12 mouse cellular contexts compared by ENCODE assay signal in the genomic region with DNA sequence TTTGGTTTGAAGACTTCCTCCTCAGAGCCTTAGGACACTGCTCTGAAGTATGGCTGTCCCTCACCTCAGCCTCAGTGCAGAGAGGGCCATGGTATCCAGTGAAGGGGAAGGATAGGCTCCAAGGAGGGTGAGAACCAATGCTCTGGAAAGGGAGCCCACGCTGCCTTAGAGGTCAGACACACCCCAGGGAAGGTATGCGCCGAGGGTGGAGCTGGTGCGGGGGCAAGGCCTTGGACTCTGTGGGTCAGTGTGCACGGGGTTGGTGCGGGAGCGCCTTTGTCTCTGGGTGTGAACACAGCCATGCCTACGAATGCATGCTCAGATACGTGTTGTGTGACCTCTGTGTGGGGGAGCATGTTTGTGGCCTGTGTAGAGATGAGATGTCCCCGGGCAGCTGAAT. TPM values are rescaled to one million over a fixed set of nuclear protein-coding genes. Genes with fewer than 3 reads are reported as not detected.
DNase-seq lines count a peak whose midpoint lies in the region; ATAC-seq lines count a peak whose summit lies in the region.
"Had no signal": no experiment of that assay in that cellular context is flagged by ENCODE, and none has a peak within 500 bp of the region (broad histone marks: within the 10 kb centered on the region; RNA-seq: fewer than 3 reads in every experiment).

No protein-coding gene starts in this region.

- 62% methylated on average over 10 of the region's 10 CpGs for WGBS in intestine, embryonic 16.5 days

- no peaks in the 10 kb centered on the region for H3K36me3 ChIP-seq in intestine, embryonic 16.5 days (ENCODE audit: control insufficient read depth, insufficient read depth, low read length)

- H3K4me3 ChIP-seq in intestine, embryonic 16.5 days (ENCODE audit: low read length), result peak overlapping the region; percentile 58

- no peaks in the 10 kb centered on the region for H3K9me3 ChIP-seq in intestine, embryonic 16.5 days (ENCODE audit: control insufficient read depth, low read length)

- ATAC-seq in intestine, embryonic 16.5 days, result peak; percentile 80

- peak overlapping the region; percentile 55 for H3K4me2 ChIP-seq in intestine, embryonic 16.5 days (ENCODE audit: low read depth, low read length)
- H3K4me2 ChIP-seq: liver, embryonic 11.5 days had no signal

- DNase-seq in urinary bladder, postnatal 14 days (ENCODE audit: low spot score), result peak; percentile 47
- no peak for DNase-seq in urinary bladder, postnatal 4 days (ENCODE audit: low spot score in 2 of 2)
- peak; percentile 35 to 41 for DNase-seq in kidney, postnatal 36 days
- no peak for DNase-seq in adrenal gland, postnatal 10 days
- no peak for DNase-seq in adrenal gland, postnatal 4 days (ENCODE audit: low spot score in 2 of 2)
- DNase-seq in spleen, postnatal 4 days (ENCODE audit: low spot score in 2 of 2), result no peak
- DNase-seq: adrenal gland, postnatal 25 days; thymus, postnatal 14 days had no signal

- H3K27me3 ChIP-seq in intestine, embryonic 16.5 days (replicated peaks; ENCODE audit: control insufficient read depth, insufficient read depth, low read length), result peaks cover 7% of the 10 kb centered on the region; the same call in 1 of the 2 replicates

- peak overlapping the region; percentile 97 for H3K27ac ChIP-seq in intestine, embryonic 16.5 days (ENCODE audit: low read length)

- peaks cover 12% of the 10 kb centered on the region; the same call in 1 of the 2 replicates for H3K4me1 ChIP-seq in intestine, embryonic 16.5 days (ENCODE audit: control insufficient read depth, insufficient read depth, low read length)

- H3K9ac ChIP-seq in intestine, embryonic 16.5 days (ENCODE audit: low read depth, low read length), result peak overlapping the region; percentile 84

RNA-seq across cellular contexts. Expression of gene Lad1, which starts 1.7 kb away (rescaled TPM):
- 260 and 283 TPM in 2 replicates for polyA plus RNA-seq in intestine, embryonic 16.5 days (2015; fragmentation: Nextera tagmentation; extraction: Ambion mirVana)
- total RNA-seq in adrenal gland, postnatal 10 days (2021), result under 1 TPM; 0.21 TPM
- 1 to 10 TPM in 1 of 2 experiments, under 1 TPM in 1; 0.25 to 5.5 TPM for total RNA-seq in adrenal gland, postnatal 4 days (2021)
- total RNA-seq: adrenal gland, postnatal 25 days; monocyte, adult 5-6 weeks had no signal

RNA-seq across cellular contexts. Expression of gene Tnnt2, which starts 16.1 kb away (rescaled TPM):
- 23.5 and 26.7 TPM in 2 replicates for polyA plus RNA-seq in intestine, embryonic 16.5 days (2015; fragmentation: Nextera tagmentation; extraction: Ambion mirVana)
- total RNA-seq in adrenal gland, postnatal 10 days (2021), result 1 to 10 TPM; 2.6 to 5.1 TPM
- total RNA-seq in adrenal gland, postnatal 4 days (2021), result 1 to 10 TPM; 2.4 to 4.2 TPM
- total RNA-seq: monocyte, adult 5-6 weeks; neutrophil, adult 5-6 weeks had no signal

RNA-seq across cellular contexts. Expression of gene Tnni1, which starts 40.8 kb away (rescaled TPM):
- polyA plus RNA-seq in intestine, embryonic 16.5 days (2015; fragmentation: Nextera tagmentation; extraction: Ambion mirVana), result 6.4 and 8.7 TPM in 2 replicates
- total RNA-seq in adrenal gland, postnatal 10 days (2021), result 10 to 100 TPM in 1 of 2 experiments, 1 to 10 TPM in 1; 7.7 to 41.7 TPM
- 10 to 100 TPM in 1 of 2 experiments, 1 to 10 TPM in 1; 4.4 to 13.1 TPM for total RNA-seq in adrenal gland, postnatal 4 days (2021)
- total RNA-seq: adrenal gland, postnatal 25 days; monocyte, adult 5-6 weeks; neutrophil, adult 5-6 weeks had no signal

RNA-seq across cellular contexts. Expression of gene Phlda3, which starts 54.2 kb away (rescaled TPM):
- polyA plus RNA-seq in intestine, embryonic 16.5 days (2015; fragmentation: Nextera tagmentation; extraction: Ambion mirVana), result 36.2 and 36.6 TPM in 2 replicates
- 10 to 100 TPM; 42.9 to 82.7 TPM for total RNA-seq in adrenal gland, postnatal 10 days (2021)
- 10 to 100 TPM; 25.1 to 33.6 TPM for total RNA-seq in adrenal gland, postnatal 4 days (2021)

Comparison
In these comparisons a context has a peak if more than half of its experiments do, and no peak if none do; other contexts are left out.
1. DNase-seq: peak in urinary bladder, postnatal 14 days (single experiment) and kidney, postnatal 36 days (2 of 2); none in urinary bladder, postnatal 4 days (0 of 2), adrenal gland, postnatal 10 days (single experiment), adrenal gland, postnatal 4 days (0 of 2) and spleen, postnatal 4 days (0 of 2).